Mouse (Mus musculus) cerebellum, adult 8-10 months (tissue): ENCODE measurements around the gene Cldn6.

Source experiments
- DNase-seq: peaks from one replicate; pipeline ENCODE4 v3.0.0; 2022

The Cldn6 gene

GRCm38 (mm10) chr17:23725477-23725876 is 46.4 kb downstream of the Cldn6 start:
- DNase-seq: no peak

- DNase-seq: peak; percentile 94
Observed at GRCm38 (mm10) chr17:23725999-23726757, 47.1 kb downstream of the Cldn6 start, which contains the start of gene Pkmyt1. TSS of gene Pkmyt1 (plus strand) at chr17:23726336.

GRCm38 (mm10) chr17:23726758-23727142 is 47.7 kb downstream of the Cldn6 start:
- peak; percentile 70 for DNase-seq

- no peak for DNase-seq
Observed at GRCm38 (mm10) chr17:23730441-23730840, 51.4 kb downstream of the Cldn6 start.
